Mouse (Mus musculus): ENCODE measurements around the gene Mthfd1. TPM values are rescaled to one million over a fixed set of nuclear protein-coding genes. Genes with fewer than 3 reads are reported as not detected.

Mthfd1 gene
- polyA plus RNA-seq, 1 experiment from 2014 or later: 64.0 TPM

DNA sequence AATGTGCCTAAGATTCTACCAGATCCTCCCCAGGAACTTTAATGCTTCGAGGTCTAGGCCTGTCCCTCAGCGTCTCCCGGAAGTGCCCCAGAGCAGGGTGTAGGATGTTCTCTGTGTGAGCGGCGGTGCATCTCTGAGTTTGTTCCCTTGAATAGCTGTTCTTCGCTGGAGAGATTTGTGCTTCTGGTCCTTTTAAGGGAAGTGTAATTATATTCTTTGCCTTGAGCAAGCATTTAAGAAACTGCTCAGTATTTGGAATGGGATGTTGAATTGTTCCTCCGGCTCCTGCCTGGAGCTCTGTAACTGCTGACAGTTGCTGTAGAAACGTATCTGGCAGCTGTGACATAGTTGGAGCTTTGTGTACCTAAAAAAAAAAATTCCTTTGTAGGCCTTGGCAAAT, 32.9 kb downstream of the Mthfd1 start:
- Histone ChIP-seq H3K27ac (peak overlapping the region; percentile 82), H3K4me2 (no peak overlapping the region; the same call in 1 of the 2 replicates), H3K9me3 (no peaks in the 10 kb centered on the region), H3K27me3 (no peaks in the 10 kb centered on the region), H3K9ac (0 out of 2 replicates have a peak overlapping the region, but pooled peaks have one; percentile 21), H3K36me3 (replicated peaks) (peaks cover 45% of the 10 kb centered on the region), H3K4me3 (replicated peaks) (no peak overlapping the region), H3K4me1 (peaks cover 19% of the 10 kb centered on the region)
- 36% methylated on average over 8 of the region's 8 CpGs for WGBS
- no peak for ATAC-seq (ENCODE audit: low FRiP score)

DNA sequence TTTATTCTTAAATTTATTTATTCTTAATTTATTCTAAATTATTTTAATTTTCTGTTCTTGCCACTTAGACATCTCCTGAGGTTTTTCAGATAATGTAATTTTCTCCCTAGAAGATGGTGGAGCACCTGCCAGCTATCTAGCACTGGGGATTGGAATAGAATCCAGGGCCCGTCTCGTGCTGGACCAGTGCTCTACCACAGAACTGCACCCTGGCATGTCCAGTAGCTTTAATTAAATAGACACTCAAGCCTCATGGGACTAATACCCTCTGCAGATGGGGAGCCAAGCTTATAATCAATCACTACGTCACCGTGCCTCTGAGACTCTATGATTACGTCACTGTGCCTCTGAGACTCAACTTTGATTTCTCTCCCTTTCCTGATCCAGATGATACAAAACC, 33.4 kb downstream of the Mthfd1 start:
- Histone ChIP-seq H3K4me1 (peaks cover 19% of the 10 kb centered on the region), H3K4me2 (no peak overlapping the region), H3K36me3 (replicated peaks) (peaks cover 40% of the 10 kb centered on the region), H3K9me3 (no peaks in the 10 kb centered on the region), H3K4me3 (replicated peaks) (no peak overlapping the region), H3K9ac (no peak overlapping the region), H3K27me3 (no peaks in the 10 kb centered on the region), H3K27ac (peak overlapping the region; percentile 66)
- 64% methylated on average over 5 of the region's 5 CpGs for WGBS
- peak; percentile 46; the same call in 1 of the 2 replicates for ATAC-seq (ENCODE audit: low FRiP score)

DNA sequence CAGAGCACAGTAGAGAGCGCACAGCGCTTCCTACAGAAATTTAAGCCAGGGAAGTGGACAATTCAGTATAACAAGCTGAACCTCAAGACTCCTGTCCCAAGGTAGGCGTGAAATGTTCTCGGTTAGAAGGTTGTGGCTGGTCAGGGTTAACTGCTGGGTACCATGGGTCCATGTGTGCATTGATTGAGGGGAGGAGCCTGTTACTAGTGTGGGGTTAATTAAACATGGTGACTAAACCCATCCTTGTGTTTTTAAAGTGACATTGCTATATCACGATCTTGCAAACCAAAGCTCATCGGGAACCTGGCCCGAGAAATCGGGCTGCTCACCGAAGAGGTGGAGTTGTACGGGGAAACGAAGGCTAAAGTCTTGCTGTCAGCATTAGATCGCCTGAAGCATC, 34.3 kb downstream of the Mthfd1 start:
- 95% methylated on average over 12 of the region's 12 CpGs for WGBS

DNA sequence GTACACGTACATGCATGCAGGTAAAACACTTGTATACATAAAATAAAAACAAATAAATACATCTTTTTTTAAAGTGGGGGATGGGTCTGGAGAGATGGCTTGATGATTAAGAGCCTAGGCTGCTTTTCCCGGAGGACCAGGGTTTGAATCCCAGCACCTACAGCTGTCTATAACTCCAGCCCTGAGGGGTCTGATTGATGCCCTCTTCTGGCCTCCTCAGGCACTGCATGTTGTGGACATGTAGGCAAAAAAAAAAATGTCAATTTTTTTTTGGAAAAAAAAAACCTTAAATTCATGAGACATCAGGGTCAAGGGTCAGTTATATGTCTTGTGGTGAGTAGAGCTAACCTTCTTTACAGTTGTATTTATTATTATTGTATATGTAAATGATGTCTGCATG, 35.2 kb downstream of the Mthfd1 start:
- H3K4me3 ChIP-seq (replicated peaks): no peak overlapping the region
- no peak for ATAC-seq (ENCODE audit: low FRiP score)
- 92% methylated on average over 2 of the region's 2 CpGs for WGBS
- no peaks in the 10 kb centered on the region for H3K9me3 ChIP-seq
- H3K27me3 ChIP-seq: no peaks in the 10 kb centered on the region
- peaks cover 42% of the 10 kb centered on the region for H3K36me3 ChIP-seq (replicated peaks)
- no peak overlapping the region for H3K4me2 ChIP-seq
- H3K9ac ChIP-seq: no peak overlapping the region
- H3K4me1 ChIP-seq: peaks cover 19% of the 10 kb centered on the region
- no peak overlapping the region for H3K27ac ChIP-seq

More for the DNA sequence above, 34.3 kb downstream of the Mthfd1 start:
- ATAC-seq (ENCODE audit: low FRiP score): no peak
- no peak overlapping the region for H3K9ac ChIP-seq
- H3K36me3 ChIP-seq (replicated peaks): peaks cover 38% of the 10 kb centered on the region
- no peak overlapping the region for H3K4me3 ChIP-seq (replicated peaks)
- H3K27me3 ChIP-seq: no peaks in the 10 kb centered on the region
- no peaks in the 10 kb centered on the region for H3K9me3 ChIP-seq
- no peak overlapping the region for H3K4me2 ChIP-seq
- H3K4me1 ChIP-seq: peaks cover 19% of the 10 kb centered on the region
- no peak overlapping the region for H3K27ac ChIP-seq

DNA sequence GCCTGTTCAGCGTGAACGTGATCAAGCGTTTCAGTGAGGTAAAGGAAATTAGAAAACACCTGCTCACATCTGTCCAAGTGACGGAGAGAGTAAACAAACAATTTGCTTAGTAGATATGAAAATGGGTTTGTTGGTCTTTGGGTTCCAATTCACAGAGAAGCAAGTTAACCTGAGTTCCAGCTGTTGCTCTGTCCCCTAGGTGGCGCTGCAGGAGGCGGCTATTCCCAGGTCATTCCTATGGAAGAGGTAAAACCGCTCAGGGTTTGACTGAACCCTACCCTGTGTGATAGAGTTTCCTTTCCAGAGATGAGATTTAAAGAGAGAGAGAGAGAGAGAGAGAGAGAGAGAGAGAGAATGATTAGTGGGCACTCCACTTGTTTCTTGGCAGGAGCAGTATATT, 38.1 kb downstream of the Mthfd1 start:
- H3K4me2 ChIP-seq: no peak overlapping the region
- H3K36me3 ChIP-seq (replicated peaks): peaks cover 52% of the 10 kb centered on the region
- 67% methylated on average over 7 of the region's 7 CpGs for WGBS
- H3K27me3 ChIP-seq: no peaks in the 10 kb centered on the region
- H3K4me1 ChIP-seq: peaks cover 6% of the 10 kb centered on the region
- ATAC-seq (ENCODE audit: low FRiP score): no peak
- no peak overlapping the region for H3K27ac ChIP-seq
- H3K9ac ChIP-seq: no peak overlapping the region
- no peaks in the 10 kb centered on the region for H3K9me3 ChIP-seq
- no peak overlapping the region for H3K4me3 ChIP-seq (replicated peaks)

DNA sequence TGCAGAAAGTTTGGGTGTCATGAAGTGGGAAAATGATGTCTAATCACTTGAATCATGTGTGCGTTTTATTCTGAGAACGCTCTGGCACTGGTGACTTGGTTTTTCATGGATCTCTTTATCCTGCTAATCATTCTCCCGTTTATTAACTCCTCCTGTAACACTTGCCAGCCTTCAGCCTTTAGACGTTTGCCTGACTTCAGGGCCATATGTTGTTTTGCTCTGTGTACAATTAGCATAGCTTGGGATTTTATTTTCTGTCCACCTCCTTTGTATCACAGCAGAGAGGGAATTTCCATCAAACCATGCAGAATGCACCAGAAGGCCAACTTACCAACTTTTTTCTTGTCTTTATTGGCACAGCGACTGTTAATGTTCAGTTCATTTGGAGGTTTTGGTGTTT, 42.7 kb downstream of the Mthfd1 start:
- no peak for ATAC-seq (ENCODE audit: low FRiP score)
- Histone ChIP-seq H3K36me3 (replicated peaks) (peaks cover 44% of the 10 kb centered on the region), H3K4me1 (no peaks in the 10 kb centered on the region), H3K4me2 (no peak overlapping the region), H3K9ac (no peak overlapping the region), H3K27me3 (no peaks in the 10 kb centered on the region), H3K27ac (no peak overlapping the region), H3K4me3 (replicated peaks) (no peak overlapping the region), H3K9me3 (no peaks in the 10 kb centered on the region)
- 83% methylated on average over 5 of the region's 5 CpGs for WGBS

DNA sequence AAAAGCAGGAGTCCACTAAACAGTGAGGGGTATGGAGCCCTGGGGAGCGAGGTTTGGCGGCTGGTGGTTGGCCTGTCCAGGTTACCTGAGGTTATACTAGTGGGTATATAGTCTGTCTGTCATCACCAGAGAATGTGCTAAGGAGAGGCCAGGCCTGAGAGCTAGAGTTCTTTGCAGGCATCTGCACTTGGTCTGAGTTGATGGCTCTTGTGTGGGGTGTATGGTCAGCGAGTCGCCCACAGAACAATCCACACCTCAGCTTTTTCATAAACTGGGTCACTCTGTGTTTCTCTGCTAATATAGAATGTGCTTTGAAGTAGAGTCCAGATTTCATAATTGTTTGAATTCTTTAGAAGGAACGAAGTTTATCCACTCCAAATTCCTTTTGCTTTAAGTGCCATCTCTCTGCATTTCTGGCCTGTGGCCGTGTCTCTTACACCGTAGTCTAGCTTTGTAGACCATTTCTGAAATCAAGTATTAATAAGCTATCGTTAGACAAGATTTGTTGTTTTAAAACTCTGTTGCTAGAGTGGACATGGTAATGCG, 44.3 kb downstream of the Mthfd1 start:
- no peak overlapping the region for H3K9ac ChIP-seq
- H3K9me3 ChIP-seq: no peaks in the 10 kb centered on the region
- no peak overlapping the region for H3K27ac ChIP-seq
- peaks cover 42% of the 10 kb centered on the region for H3K36me3 ChIP-seq (replicated peaks)
- WGBS: 98% methylated on average over 9 of the region's 9 CpGs
- H3K27me3 ChIP-seq: no peaks in the 10 kb centered on the region
- H3K4me3 ChIP-seq (replicated peaks): no peak overlapping the region
- H3K4me2 ChIP-seq: no peak overlapping the region
- H3K4me1 ChIP-seq: no peaks in the 10 kb centered on the region
- no peak for ATAC-seq (ENCODE audit: low FRiP score)

DNA sequence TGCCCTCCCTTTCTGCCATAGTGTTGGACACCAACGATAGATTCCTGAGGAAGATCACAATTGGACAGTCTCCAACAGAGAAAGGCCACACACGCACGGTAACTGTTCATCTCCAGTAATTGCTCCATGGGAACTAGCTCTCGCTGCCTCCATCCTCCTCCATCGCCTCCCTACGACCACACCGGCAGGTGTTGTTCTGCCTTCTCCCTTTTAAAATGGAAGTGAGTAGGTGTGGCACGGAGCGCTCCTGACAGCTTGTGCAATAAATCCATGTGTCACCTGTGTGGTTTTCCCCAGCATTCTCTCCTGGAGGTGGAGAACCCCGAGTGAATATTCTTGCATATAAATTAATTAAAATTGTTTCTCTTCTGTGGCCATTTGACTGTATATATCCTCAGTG, 45.3 kb downstream of the Mthfd1 start:
- Histone ChIP-seq H3K4me3 (replicated peaks) (no peak overlapping the region), H3K9ac (no peak overlapping the region), H3K36me3 (replicated peaks) (peaks cover 42% of the 10 kb centered on the region), H3K27ac (no peak overlapping the region), H3K27me3 (no peaks in the 10 kb centered on the region), H3K9me3 (no peaks in the 10 kb centered on the region), H3K4me2 (no peak overlapping the region), H3K4me1 (no peaks in the 10 kb centered on the region)
- 91% methylated on average over 10 of the region's 10 CpGs for WGBS
- ATAC-seq (ENCODE audit: low FRiP score): no peak

DNA sequence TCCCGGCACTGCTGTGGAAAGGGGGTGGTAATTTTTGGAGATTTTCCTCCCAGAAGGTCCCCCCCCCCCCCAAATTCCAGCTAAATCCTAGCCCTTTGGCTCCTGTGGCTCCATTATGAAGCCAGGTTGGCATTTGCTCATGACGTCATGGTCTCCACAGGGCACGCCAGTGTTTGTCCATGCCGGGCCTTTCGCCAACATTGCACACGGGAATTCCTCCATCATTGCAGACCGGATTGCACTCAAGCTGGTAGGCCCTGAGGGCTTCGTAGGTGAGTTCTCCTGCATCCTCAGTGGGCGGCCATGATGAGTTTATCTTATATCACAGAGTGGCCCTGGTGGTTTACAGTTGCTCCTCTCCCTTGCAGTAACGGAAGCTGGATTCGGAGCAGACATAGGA, 48.4 kb downstream of the Mthfd1 start:
- 93% methylated on average over 11 of the region's 11 CpGs for WGBS
- H3K27ac ChIP-seq: no peak overlapping the region

DNA sequence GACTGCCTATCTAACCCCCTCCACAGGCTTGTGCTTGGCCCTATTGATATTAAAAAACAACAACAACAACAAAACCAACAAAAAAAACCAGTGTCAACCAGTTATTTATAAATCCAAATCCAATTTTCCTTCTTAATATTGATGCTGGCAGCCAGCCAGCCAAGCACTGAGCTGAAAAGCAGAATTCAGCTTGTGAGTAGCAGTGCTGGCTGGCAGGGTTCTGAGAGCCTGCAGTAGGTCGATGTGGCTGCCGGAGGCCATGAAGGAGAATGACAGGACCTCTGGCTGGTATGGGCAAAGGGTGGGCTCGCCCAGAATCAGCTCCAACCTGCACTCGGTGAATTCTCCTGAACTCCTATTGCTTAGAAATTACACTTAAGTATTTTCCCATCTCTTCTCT, 49.1 kb downstream of the Mthfd1 start:
- H3K27ac ChIP-seq: no peak overlapping the region
- ATAC-seq (ENCODE audit: low FRiP score): no peak
- H3K36me3 ChIP-seq (replicated peaks): peaks cover 33% of the 10 kb centered on the region

More for the DNA sequence above, 48.4 kb downstream of the Mthfd1 start:
- Histone ChIP-seq H3K9ac (no peak overlapping the region), H3K36me3 (replicated peaks) (peaks cover 40% of the 10 kb centered on the region), H3K4me1 (peaks cover 5% of the 10 kb centered on the region), H3K27me3 (no peaks in the 10 kb centered on the region), H3K4me2 (no peak overlapping the region), H3K9me3 (no peaks in the 10 kb centered on the region), H3K4me3 (replicated peaks) (no peak overlapping the region)
- no peak for ATAC-seq (ENCODE audit: low FRiP score)

DNA sequence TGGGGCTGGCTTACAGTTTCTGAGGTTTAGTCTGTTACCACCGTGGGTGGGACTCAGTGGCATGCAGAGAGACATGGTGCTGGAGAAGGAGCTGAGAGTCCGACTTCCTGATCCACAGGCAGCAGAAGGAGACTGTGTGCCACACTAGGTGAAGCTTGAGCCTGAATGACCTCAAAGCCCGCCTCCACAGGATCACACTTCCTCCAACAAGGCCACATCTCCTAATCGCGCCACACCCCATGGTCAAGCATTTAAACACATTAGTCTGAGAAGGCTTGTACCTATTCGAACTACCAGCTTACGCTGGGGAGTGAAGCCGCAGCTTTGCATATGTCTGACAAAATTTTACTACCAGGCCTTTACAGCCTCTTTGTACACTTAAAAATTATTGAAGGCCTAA, 50.0 kb downstream of the Mthfd1 start:
- H3K36me3 ChIP-seq (replicated peaks): peaks cover 32% of the 10 kb centered on the region
- no peaks in the 10 kb centered on the region for H3K27me3 ChIP-seq
- WGBS: 92% methylated on average over 8 of the region's 8 CpGs
- H3K9ac ChIP-seq: no peak overlapping the region
- H3K9me3 ChIP-seq: no peaks in the 10 kb centered on the region
- H3K27ac ChIP-seq: no peak overlapping the region
- no peak overlapping the region for H3K4me2 ChIP-seq
- no peak for ATAC-seq (ENCODE audit: low FRiP score)
- peaks cover 5% of the 10 kb centered on the region for H3K4me1 ChIP-seq
- H3K4me3 ChIP-seq (replicated peaks): no peak overlapping the region

More for the DNA sequence above, 49.1 kb downstream of the Mthfd1 start:
- H3K27me3 ChIP-seq: no peaks in the 10 kb centered on the region
- no peak overlapping the region for H3K9ac ChIP-seq
- no peaks in the 10 kb centered on the region for H3K9me3 ChIP-seq
- WGBS: 76% methylated on average over 4 of the region's 4 CpGs
- H3K4me2 ChIP-seq: no peak overlapping the region
- peaks cover 5% of the 10 kb centered on the region for H3K4me1 ChIP-seq
- no peak overlapping the region for H3K4me3 ChIP-seq (replicated peaks)

DNA sequence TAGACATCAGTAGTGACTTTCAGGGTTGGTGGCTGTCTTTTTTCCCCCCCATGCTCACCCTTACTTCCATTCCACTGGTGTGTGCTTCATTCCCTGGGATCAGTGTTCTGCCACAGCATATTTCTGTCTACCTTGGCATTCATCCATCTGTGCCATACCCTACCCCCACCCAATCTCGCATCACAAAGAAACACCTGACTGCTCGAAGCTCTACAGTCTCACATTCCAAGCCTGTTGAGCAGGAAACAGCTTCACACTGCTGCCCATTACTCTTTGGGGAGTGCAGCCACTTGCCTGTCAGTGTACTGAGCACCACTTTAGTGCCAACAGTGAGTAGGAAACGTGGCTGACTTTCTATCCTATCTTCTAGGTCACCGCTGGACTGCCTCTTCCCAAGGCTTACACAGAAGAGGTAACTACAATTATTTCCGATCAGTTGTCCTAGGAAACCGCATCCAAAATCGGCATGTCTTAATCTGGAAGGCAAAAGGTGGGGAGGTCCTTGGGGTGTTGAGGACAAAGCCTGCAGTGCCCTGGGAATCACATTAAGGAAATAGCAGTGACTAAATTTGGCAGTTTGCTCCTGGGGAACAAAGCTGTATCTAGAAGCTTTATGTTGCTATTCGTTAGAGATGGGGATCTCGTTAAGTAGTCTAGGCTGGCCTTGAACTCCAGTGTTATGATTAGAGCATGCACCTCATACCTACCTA, 51.9 kb downstream of the Mthfd1 start:
- no peak for ATAC-seq (ENCODE audit: low FRiP score)
- H3K27me3 ChIP-seq: no peaks in the 10 kb centered on the region
- H3K27ac ChIP-seq: no peak overlapping the region; the same call in 1 of the 2 replicates
- peaks cover 5% of the 10 kb centered on the region for H3K4me1 ChIP-seq
- 70% methylated on average over 9 of the region's 9 CpGs for WGBS
- no peak overlapping the region for H3K4me2 ChIP-seq
- H3K9ac ChIP-seq: no peak overlapping the region
- peaks cover 31% of the 10 kb centered on the region for H3K36me3 ChIP-seq (replicated peaks)
- H3K4me3 ChIP-seq (replicated peaks): no peak overlapping the region
- H3K9me3 ChIP-seq: no peaks in the 10 kb centered on the region

DNA sequence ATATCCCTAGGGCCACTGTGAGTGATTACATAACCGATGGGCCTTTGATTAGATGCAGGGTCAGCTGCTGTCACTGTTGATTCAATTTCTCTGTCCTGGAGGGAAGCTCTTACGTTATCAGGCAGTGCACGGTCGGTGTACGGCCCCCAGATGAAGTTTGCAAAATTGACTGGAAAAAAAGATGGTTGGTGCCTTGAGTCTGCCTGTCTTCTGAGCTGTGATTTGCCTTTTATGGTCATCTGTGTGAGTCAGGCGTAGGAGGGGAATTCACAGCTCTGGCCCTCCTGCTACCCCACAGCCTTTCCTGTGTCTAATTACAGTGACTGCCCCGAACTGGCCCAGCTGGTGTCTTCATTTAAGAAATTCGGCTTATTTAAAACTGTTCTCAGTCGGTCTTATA, 52.9 kb downstream of the Mthfd1 start:
- Histone ChIP-seq H3K36me3 (replicated peaks) (peaks cover 39% of the 10 kb centered on the region), H3K9ac (no peak overlapping the region), H3K27me3 (no peaks in the 10 kb centered on the region), H3K9me3 (no peaks in the 10 kb centered on the region), H3K4me3 (replicated peaks) (no peak overlapping the region), H3K27ac (no peak overlapping the region), H3K4me1 (peaks cover 5% of the 10 kb centered on the region), H3K4me2 (no peak overlapping the region)
- ATAC-seq (ENCODE audit: low FRiP score): no peak
- WGBS: 75% methylated on average over 9 of the region's 9 CpGs

All from forebrain, embryonic 12.5 days (tissue).